Mouse (Mus musculus): Measurements from ENCODE around the gene Itpr2. TPM values are rescaled to one million over a fixed set of nuclear protein-coding genes. Genes with fewer than 3 reads are reported as not detected.

Gene Itpr2
- total RNA-seq (2021) = 10 to 100 TPM; 15.6 to 22.1 TPM
- long read RNA-seq, experiment 1, partial matches to known transcripts = 3 of 4 reads
- long read RNA-seq, experiment 1, other reads (novel, unspliced or antisense) = 1 of 4 reads
- long read RNA-seq, experiment 2, partial matches to known transcripts = 5 of 6 reads
- long read RNA-seq, experiment 2, other reads (novel, unspliced or antisense) = 1 of 6 reads

DNA sequence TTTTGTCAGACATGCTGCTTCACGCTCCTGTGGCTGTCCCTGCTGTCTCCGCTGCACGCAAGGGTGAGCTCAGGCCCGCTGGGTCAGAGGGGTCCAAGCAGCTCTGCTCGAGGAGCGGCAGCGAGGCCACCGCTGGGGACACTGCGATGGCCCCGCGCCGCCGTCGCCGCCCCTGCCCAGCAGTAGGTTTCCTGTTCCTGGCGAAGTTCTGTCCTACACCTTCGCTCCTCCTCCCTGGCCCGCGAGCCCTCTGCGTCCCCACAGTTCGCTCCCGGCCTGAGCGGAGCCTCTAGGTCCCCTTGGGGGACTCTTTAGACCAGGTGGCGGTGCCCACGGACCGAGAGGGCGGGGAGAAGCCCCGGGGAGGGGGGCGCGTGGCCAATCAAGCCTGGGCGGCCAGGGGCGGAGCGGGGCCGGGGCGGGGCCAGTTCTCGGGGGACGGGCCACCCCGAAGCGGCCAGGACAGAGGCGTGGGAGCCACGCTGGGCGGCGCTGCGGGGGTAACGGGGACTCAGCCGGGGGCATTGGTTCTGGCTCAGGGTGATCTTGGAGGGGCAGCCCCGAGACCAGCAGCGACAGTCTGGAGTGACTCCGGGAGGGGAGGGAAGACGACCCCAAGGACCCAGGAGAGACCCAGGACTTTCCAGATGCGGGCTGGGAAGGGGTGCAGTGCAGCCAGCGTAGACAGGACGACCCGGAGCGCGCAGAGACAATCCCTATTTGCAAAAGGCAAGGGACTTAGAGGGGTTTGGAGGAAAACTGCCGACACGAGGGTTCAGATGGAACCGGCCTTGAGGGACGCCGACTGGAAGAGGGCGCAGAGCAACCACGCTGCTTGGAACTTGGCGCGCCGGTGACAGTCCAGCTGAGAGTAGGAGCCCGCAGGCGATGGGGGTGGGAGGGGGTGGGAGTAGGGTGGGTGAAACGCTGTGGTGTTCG is at the start of gene Itpr2:
TSS of gene Itpr2 (minus strand) at position 358 of the 939 bp plus-strand sequence.
- TF ChIP-seq CTCF (conservative IDR thresholded peaks at IDR 0.05) = peak; percentile 48
- peak; percentile 74 to 80 for DNase-seq (ENCODE audit: low spot score in 2 of 2)
- Histone ChIP-seq H3K27ac (peak within 1 kb of the TSS; percentile 91), H3K4me3 (peak within 1 kb of the TSS; percentile 63)

DNA sequence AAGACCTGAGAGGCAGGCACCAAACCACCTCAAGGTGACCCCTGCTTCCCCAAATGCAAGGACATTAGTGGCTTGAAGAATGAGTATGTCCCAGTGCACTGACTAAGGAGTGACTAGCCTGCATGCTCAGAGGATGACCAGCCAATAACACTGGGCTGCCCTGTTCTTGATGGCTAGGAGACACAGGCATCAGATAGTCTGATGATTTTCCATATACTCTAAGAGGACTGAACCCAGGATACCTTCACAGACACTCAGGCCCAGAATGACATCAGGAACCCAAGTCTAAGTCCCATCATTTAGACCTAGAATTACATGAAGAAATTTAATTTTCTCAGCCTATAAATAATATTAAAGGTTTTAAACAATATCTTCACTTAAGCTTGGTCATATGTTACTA is 49.3 kb upstream of the Itpr2 start:
- TF ChIP-seq CTCF (conservative IDR thresholded peaks at IDR 0.05) = no peak
- Histone ChIP-seq H3K4me3 (no peak overlapping the region), H3K27ac (no peak overlapping the region)
- no peak for DNase-seq (ENCODE audit: low spot score in 2 of 2)

DNA sequence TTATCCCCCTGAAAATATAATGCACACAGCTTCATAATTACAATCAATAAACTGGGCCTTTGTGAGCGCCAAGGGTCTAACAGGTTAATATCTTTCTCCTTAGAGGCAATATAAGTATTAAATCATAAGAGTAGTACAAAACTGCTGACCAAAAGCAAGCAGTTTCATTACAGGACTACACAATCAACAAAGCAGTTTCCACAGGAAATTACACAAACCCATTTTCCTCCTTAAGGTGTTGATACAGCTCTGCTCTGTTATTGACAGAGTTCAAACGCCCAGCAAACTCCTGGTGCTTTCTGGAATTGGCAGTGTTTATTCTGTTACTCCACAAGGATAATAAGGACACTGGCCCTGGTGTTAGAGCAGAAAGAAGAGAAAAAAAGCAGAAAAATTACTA is 48.4 kb upstream of the Itpr2 start:
- H3K27ac ChIP-seq = no peak overlapping the region
- no peak for DNase-seq (ENCODE audit: low spot score in 2 of 2)
- no peak overlapping the region for H3K4me3 ChIP-seq
- no peak for TF ChIP-seq CTCF (conservative IDR thresholded peaks at IDR 0.05)

DNA sequence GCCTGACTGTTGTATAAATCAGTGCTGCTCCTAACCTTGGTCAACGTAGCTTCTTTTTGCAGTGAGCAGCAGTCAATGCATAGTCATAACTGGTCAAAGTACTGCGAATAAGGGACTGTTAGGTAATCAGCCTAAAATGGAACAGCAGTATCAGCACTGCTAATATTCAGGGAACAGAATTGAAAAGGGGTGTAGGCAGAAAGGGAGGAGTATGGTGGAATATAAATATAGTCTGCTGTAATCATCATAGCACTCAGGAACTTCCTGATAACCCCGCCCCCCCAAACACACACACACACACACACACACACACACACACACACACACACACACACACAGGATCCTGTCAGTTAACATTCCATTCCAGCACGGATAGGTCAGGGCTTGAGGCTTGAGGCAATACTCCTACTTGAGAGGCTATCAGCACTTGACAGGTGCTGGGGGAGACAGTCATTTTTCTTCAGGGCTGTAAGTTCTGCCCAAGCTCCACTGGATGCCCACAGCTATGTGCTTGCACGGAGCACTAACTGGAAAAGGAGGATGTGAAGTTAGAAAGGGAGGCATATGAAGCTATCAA is 43.4 kb upstream of the Itpr2 start:
- TF ChIP-seq CTCF (conservative IDR thresholded peaks at IDR 0.05) = no peak
- DNase-seq (ENCODE audit: low spot score in 2 of 2) = no peak
- Histone ChIP-seq H3K27ac (no peak overlapping the region), H3K4me3 (no peak overlapping the region)

DNA sequence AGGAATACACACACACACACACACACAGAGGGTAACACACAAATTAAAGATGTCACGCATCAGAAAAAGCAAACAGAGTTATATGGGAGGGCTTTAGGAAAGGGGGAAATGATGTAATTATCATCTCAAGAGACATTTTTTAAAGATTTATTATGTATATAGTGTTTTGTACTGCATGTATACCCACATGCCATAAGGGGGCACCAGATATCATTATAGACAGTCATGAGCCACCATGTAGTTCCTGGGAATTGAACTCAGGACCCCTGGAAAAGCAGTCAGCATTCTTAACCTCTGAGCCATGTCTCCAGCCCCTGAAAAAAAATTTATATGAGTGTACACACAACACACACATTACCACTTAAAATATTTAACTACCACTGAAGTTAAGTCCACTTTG is 42.6 kb upstream of the Itpr2 start:
- Histone ChIP-seq H3K4me3 (no peak overlapping the region), H3K27ac (no peak overlapping the region)
- TF ChIP-seq CTCF (conservative IDR thresholded peaks at IDR 0.05) = peak; percentile 48
- no peak for DNase-seq (ENCODE audit: low spot score in 2 of 2)

DNA sequence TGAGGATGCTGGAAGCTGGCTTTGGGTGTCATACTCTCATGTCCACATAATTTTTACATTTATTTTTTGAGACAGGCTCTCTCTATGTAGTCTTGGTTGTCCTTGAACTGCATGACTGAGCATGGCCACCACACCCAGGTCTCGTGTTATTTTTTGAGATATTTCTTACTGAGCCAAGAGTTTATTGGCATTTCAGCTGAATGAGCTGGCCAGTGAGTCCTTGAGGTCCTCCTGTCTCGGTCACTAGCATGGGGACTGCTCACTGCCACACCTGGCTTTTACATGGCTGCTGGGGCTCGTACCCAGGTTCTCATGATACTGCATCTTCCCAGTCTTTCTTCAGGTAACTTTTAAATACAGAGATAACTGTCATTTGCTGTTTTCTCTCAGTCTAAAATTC is 38.4 kb upstream of the Itpr2 start:
- Histone ChIP-seq H3K27ac (no peak overlapping the region), H3K4me3 (no peak overlapping the region)
- DNase-seq (ENCODE audit: low spot score in 2 of 2) = no peak
- no peak for TF ChIP-seq CTCF (conservative IDR thresholded peaks at IDR 0.05)

DNA sequence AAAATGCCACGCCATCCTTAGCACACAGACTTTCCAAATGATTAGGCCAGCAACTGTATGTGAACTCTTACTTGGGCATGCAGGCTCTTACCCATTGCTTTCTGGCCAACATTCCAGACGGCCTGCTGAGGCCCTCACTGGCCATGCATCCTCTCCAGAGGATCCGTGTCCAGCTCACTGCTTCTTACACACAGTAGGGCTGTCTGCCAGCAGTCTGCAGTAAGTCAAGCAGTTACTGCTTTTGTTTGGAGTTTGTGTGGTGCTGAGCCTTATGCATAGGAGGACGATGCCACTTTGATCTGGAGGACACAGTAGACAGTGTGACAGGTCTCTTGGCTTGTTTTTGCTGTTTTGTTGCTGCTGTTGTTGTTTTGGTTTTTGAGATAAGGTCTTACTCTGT is 36.6 kb upstream of the Itpr2 start:
- TF ChIP-seq CTCF (conservative IDR thresholded peaks at IDR 0.05) = no peak
- no peak for DNase-seq (ENCODE audit: low spot score in 2 of 2)
- H3K4me3 ChIP-seq = no peak overlapping the region
- H3K27ac ChIP-seq = no peak overlapping the region

DNA sequence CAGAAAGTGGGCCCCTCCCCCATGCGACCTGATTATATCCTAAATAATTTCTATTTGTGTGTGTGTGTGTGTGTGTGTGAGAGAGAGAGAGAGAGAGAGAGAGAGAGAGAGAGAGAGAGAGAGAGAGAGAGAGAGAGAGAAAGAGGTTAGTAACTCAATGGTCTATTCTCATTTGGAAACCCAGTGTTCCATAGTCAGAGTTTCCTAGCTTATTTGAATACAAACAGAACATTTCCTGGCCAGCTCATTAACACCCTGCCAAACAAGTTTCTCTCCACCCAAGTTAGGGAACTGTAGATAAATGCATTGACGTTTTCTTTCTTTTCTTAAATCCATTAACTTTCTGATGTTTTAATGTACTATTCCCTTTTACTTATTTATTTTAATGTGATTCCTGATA is 36.0 kb upstream of the Itpr2 start:
- DNase-seq (ENCODE audit: low spot score in 2 of 2) = no peak
- H3K27ac ChIP-seq = no peak overlapping the region
- no peak for TF ChIP-seq CTCF (conservative IDR thresholded peaks at IDR 0.05)
- no peak overlapping the region for H3K4me3 ChIP-seq

DNA sequence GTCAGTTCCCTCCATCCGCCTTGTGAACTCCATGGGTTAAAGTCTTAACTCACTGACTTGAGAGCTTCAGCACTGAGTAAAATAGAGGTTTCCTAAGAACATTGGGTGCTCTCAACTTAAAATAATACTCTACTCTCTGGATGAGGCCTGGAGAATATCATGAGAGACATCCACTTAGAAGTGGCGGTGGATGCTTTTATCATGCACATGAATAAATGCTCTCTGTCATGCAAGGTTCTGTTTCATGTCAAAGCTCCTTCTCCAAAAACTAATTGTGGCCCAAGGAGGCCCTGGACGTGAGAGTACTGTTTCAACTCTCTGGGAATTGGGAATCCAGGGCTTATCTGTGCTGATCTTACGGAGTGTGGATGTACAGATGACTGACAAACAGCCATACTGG is 35.1 kb upstream of the Itpr2 start:
- no peak for DNase-seq (ENCODE audit: low spot score in 2 of 2)
- no peak overlapping the region for H3K4me3 ChIP-seq
- H3K27ac ChIP-seq = no peak overlapping the region
- no peak for TF ChIP-seq CTCF (conservative IDR thresholded peaks at IDR 0.05)

DNA sequence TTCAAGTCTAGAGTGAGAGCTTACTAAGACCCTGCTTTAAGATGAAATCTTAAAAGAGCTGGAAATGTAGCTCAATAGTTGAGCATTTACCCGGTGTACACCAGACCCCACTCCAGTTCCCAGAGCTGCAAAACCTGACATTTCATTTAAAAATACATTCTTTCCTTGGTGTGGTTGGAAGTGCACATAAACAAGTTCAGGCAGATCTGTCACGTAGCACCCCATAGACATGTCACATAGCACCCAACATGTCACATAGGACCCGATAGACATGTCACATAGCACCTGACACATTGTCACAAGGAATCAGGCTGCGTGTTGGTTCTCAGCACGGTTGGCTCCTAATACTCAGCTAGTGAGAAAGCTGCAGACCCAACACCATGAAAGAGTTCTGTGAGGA is 33.5 kb upstream of the Itpr2 start:
- DNase-seq (ENCODE audit: low spot score in 2 of 2) = no peak
- no peak overlapping the region for H3K4me3 ChIP-seq
- H3K27ac ChIP-seq = no peak overlapping the region
- no peak for TF ChIP-seq CTCF (conservative IDR thresholded peaks at IDR 0.05)

DNA sequence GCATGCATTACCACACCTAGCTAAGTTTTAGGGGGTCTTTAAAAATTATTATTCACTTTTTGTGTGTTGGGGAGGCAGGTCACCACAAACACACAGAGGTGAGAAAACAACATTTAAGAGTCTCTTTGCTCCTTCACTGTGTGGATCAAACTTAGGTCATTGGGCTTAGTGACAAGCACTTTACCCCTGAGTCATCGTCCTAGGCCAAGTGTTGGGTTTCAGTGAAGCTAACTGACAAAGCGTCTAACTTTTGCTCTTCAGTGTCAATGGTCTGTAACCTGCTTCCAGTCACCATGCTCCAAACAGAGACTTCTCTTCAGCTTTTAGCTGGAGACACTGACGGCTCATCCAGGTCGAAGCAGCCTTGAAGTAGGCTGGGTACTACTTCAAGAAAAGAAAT is 31.1 kb upstream of the Itpr2 start:
- H3K4me3 ChIP-seq = no peak overlapping the region
- no peak for TF ChIP-seq CTCF (conservative IDR thresholded peaks at IDR 0.05)
- DNase-seq (ENCODE audit: low spot score in 2 of 2) = no peak
- H3K27ac ChIP-seq = no peak overlapping the region

DNA sequence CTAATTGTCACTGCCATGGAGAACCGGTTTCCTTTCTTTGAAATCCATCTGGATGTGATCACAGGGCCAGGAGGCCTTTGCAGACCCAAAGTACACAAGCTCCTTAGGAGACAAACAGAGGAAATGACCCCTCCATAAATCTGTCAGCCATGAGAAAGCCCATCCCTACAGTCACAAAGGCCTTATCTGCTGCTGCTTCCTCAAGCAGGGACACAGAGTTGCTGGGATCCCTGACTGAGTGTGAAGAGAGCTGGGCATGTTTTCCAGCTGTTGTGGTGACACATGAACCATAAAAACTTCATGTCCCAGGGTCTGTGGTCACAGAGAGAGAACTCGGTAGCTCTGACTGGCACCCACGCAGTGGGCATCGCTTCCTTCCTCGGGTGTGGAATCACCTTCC is 28.7 kb upstream of the Itpr2 start:
- no peak overlapping the region for H3K4me3 ChIP-seq
- no peak overlapping the region for H3K27ac ChIP-seq
- TF ChIP-seq CTCF (conservative IDR thresholded peaks at IDR 0.05) = no peak
- DNase-seq (ENCODE audit: low spot score in 2 of 2) = no peak

DNA sequence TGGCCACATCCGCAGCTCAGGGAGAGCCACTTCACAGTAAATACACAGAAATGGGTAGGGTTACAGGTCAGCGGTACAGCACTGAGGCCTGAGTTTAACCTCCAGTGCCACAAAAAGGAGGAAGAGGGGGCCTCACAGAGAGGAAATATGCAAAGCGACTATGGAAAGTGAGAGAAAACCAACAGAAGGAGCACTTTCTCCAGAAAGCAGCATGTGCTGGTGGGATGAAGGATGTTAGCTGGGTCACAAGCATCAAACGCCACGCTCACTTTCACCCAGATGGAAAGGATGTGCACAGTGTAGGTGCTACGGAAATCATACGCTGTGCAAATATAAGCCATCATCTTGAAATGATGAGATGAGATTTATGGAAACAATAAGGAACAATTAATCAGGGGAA is 28.3 kb upstream of the Itpr2 start:
- Histone ChIP-seq H3K4me3 (no peak overlapping the region), H3K27ac (no peak overlapping the region)
- no peak for DNase-seq (ENCODE audit: low spot score in 2 of 2)
- TF ChIP-seq CTCF (conservative IDR thresholded peaks at IDR 0.05) = no peak

All from layer of hippocampus, adult 2 months (tissue).